Mouse (Mus musculus) heart, postnatal 4 days (tissue): ENCODE data around the gene Pax7. TPM values are rescaled to one million over a fixed set of nuclear protein-coding genes. Genes with fewer than 3 reads are reported as not detected.

Source experiments
- DNase-seq: peaks from one replicate; pipeline ENCODE4 v3.0.0; 2021
- total RNA-seq, 2 experiments: library from RNA; stranded (reverse); gene quantifications; 2 replicates each; pipeline ENCODE4 v1.2.3; 2021

The Pax7 gene
- total RNA-seq, 2 experiments from 2014 or later, result not detected

DNA sequence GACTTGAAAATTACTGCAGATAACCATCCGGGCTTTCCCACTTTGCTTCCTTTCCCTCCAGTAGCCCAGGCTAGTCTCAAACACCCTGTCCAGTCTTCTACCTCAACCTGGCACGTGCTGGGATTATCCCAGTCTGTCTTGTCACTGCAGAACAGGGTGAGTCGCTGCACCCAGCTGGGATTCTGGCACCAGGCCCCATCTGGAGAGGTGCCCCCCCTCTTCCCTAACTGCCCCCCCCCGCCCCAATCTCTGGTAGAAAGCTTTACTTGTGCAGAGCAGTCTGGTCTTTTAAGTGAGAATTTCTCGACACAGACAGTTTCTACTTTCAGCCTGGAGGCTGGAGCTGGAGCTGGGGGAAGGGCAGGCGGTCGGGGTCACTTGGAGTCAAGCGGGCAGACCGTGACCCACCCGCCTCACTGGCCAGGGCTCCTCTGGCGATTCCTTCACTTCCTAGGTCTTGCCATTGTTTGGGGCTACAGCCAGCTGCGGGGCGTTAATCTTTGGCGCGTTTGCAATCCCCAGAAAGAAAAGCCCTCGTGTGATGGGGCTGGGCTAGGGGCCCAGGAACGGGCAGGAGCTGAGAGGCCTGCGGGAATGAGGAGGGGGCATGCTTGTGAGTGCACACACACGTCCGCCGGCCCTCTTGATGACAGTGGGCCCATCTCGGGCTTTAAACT, 22.4 kb downstream of the Pax7 start:
- no peak for DNase-seq

GRCm38 (mm10) chr4:139809381-139809820, 23.9 kb downstream of the Pax7 start:
- DNase-seq, result no peak

GRCm38 (mm10) chr4:139807820-139808219, 25.5 kb downstream of the Pax7 start:
- no peak for DNase-seq

GRCm38 (mm10) chr4:139807191-139807808, 26.0 kb downstream of the Pax7 start:
- DNase-seq, result no peak

DNA sequence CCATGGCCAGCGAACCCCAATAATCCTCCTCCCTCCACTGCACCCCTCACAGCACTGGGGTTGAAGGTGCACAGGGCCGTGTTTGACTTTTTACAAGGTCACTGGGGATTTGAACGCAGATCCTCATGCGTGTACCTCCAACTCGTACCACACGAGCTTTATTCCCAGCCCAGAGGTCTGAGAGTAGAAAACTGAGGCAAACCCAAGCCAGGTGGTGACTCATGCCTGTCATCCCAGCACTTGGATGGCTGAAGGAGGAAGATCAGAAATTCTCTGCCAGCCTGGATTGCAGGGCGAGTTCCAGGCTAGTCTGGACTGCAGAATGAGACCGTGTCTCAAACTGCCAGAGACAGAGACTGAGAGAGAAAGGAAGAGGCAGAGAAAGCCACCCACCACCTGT, 28.4 kb downstream of the Pax7 start:
- no peak for DNase-seq

DNA sequence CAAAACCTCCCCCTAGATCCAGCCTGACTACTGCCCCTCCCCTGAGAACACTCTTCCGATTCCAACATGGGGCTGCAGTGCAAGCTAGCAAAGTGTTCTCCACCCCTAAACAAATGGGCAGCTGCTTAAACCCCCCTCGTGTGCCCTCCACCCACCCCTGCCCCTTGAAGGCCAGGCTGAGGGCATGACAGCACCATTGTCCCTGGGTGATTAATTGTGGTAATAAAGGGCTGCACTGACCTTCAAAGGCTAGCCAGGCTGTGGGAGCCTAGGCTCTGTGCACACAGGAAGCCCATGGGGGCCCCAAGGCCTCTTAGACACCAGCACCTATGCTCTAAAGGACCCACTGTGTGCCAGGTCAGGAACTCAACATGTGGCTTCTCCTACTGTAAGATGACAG, 29.3 kb downstream of the Pax7 start:
- DNase-seq, result no peak

GRCm38 (mm10) chr4:139799436-139800100, 33.8 kb downstream of the Pax7 start:
- DNase-seq, result no peak

DNA sequence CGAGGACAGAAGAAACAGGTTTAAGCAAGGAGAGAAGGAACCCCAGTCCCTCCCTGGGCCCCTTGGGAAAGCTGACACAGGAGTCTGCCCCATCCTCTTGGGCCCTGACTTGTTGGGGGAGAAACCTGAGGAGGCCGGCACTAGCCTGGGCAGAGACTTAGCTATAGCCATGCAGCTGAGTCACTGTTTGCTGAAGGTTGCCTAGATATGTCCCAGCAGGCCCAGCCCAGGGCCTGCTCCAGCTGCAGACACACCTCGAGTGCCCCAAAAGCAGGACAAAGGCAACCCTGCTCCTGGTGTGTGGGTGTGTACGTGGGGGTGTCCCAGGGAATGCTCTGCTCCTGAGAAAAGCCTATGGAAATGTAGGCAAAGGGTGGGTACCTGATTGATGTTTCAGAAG, 36.0 kb downstream of the Pax7 start:
- DNase-seq, result no peak

GRCm38 (mm10) chr4:139796115-139796514, 37.2 kb downstream of the Pax7 start:
- DNase-seq, result no peak

GRCm38 (mm10) chr4:139791168-139791567, 42.2 kb downstream of the Pax7 start:
- DNase-seq, result no peak

DNA sequence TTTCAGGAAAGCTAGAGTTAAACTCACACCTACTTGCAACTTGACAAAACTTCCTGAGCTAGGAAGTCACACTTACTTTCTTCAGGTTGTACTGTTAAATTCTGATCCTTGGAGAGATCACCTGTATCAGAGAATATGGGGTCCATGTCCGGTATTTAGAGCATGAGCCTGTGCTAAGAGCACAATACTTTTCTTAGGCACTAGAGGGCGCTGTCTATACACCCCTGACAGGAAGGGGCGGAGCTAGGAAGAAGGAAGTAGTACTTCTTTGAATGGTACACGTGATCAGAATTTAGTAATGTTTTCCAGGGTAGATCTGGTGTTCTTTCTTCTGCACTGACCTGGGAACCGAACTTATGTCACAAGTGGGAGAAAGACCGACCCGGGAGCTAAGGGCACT, 43.6 kb downstream of the Pax7 start:
- no peak for DNase-seq

DNA sequence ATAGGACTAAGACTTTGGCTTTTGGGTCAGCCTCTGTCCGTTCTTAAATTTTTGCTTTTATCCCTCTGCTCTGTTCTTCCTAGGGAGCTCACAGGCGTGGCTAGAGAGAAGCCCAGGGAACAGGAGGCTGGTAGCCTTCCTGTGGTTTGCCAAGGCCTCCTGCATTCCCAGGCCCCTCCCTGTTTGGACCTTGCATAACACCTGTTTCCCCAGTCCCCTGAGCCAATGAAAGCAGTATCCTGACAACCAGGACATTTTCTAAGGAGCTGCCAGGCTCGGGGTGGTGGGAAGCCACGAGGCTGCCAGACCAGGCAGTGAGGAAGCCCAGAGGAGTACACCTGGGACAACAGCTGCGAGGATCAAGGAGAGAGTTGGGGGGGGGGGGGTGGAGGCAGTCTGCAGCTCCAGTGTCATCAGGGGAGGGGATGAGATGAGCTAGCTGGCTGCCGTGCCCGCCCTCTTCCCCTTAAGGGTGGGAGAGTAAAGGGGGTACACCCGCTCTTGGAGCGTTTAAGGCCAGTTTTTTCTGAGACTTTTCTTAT, 50.3 kb downstream of the Pax7 start:
- no peak for DNase-seq

DNA sequence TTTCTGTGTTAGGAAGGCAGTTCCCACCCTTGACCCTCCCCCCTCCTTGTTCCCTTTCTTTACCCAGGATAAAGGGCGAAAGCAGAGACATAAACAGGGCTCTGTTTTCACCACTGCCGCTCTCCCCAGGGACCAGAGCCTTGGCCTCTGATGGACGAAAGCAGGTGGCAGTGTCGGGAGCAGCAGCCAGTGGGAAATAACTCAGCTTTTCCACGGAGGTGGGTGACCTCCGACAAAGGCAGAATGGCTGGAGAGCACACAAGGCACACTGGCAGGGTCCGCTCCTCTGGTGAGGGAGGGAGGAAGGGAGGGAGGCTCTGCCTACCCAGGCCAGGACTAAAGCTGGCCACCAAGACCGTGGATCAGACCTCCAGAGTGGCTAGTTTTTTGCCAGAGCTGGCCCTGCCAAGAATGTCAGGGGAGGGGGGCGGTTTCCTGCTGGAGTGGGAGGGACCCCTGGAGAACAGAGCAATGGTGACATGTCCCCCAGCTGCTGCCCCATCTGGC, 62.1 kb downstream of the Pax7 start:
- peak; percentile 21 for DNase-seq

GRCm38 (mm10) chr4:139767823-139768222, 65.5 kb downstream of the Pax7 start:
- no peak for DNase-seq

GRCm38 (mm10) chr4:139767115-139767718, 66.1 kb downstream of the Pax7 start:
- DNase-seq, result no peak

GRCm38 (mm10) chr4:139761911-139762310, 71.4 kb downstream of the Pax7 start:
- DNase-seq, result no peak

DNA sequence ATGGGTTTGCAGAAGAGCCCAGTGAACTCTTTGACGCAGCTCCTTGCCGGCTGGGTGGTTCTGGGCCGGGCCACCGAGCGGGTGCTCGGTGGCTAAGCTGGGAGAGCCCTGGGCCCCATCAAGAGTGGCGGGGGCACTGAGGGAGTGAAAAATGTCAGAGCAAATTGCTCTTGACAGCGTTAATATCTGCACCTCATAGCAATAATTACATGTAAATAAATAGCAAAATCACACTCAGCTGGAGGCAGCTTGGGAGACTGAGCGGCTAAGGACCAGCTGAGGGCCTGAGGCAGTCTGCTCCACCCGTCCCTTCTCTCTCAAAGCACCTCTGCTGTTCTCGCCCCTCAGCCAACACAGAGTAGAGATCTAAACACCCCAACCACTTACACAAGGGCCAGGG, 72.6 kb downstream of the Pax7 start:
- no peak for DNase-seq

DNA sequence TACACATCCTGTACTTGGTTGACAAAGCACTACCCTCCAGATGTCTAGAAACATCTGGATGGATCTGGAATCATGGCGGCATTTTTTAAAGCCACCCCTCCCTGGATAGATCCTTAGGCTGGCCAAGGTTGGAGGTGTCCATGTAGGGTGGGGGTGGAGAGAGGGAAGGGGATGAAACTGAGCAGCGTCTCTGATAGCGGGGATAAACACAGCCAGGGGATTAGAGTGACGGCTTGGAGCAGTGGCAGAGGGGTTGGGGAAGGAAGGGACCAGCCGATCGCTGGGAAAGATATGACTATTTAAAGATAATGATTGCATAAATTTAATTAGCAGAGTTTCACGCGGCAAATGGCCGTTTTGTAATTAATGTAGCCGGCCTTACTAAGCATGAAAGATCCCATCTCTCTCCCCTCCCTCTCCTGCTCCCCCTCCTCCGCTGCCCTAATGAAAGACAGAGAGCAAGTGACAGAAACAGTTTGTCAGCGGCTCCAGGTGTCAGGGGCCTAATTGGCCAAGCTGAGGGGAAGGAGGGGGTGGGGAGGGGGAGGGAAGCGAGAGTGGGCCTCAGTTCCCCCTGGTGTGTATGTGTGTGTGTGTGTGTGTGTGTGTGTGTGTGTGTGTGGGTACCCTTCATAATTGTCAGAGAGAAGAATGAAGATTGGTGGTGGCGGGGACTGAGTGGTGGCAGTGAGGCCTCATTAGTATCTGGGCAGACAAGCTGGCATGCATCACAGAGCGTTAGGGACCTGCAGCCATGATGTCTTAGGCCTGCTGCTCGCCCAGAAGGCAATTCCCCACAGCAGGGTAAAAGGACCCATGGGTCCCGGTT, 74.6 kb downstream of the Pax7 start:
- DNase-seq, result no peak

- no peak for DNase-seq
These were observed 76.4 kb downstream of the Pax7 start for GRCm38 (mm10) chr4:139756931-139757330.

- DNase-seq, result no peak
These were observed 79.1 kb downstream of the Pax7 start for GRCm38 (mm10) chr4:139754148-139754710.

DNA sequence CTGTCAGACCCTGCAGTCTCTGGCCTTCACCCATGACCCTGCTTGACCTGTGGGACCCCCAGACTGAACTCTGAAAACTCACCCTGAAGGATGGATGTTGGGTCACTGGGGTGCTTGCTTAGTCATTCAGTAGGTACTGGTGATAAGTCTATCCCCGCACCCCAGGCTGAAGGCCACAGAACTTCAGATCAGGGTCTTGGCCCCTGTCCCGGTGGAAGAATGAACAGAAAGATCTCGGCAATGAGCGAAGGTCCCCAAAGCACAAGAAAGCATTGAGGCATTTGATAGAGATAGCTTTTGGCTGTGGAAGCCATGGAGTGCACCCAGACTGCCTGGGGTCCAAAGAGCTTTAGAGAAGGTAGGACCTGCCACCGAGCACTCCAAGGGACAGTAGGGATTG, 82.4 kb downstream of the Pax7 start:
- no peak for DNase-seq
